Mouse (Mus musculus): Measurements from ENCODE around the gene Bcas1.
A peak's percentile ranks its signal among the peaks of the same experiment; 100 is the strongest.

The Bcas1 gene

GRCm38 (mm10) chr2:170411490-170412168, 16.0 kb downstream of the Bcas1 start:
- DNase-seq (ENCODE audit: low spot score): no peak

- no peak for DNase-seq (ENCODE audit: low spot score)
Measured at GRCm38 (mm10) chr2:170410677-170411489, 16.8 kb downstream of the Bcas1 start.

GRCm38 (mm10) chr2:170406438-170406837, 21.2 kb downstream of the Bcas1 start:
- DNase-seq (ENCODE audit: low spot score): no peak

GRCm38 (mm10) chr2:170404781-170405573, 22.7 kb downstream of the Bcas1 start:
- no peak for DNase-seq (ENCODE audit: low spot score)

GRCm38 (mm10) chr2:170403666-170404385, 23.8 kb downstream of the Bcas1 start:
- DNase-seq (ENCODE audit: low spot score): no peak

- peak; percentile 67 for DNase-seq (ENCODE audit: low spot score)
Measured at GRCm38 (mm10) chr2:170401211-170401799, 26.3 kb downstream of the Bcas1 start.

- no peak for DNase-seq (ENCODE audit: low spot score)
Measured at GRCm38 (mm10) chr2:170400666-170401065, 27.0 kb downstream of the Bcas1 start.

GRCm38 (mm10) chr2:170391994-170392393, 35.7 kb downstream of the Bcas1 start:
- no peak for DNase-seq (ENCODE audit: low spot score)

GRCm38 (mm10) chr2:170388320-170388719, 39.3 kb downstream of the Bcas1 start:
- DNase-seq (ENCODE audit: low spot score): no peak

- no peak for DNase-seq (ENCODE audit: low spot score)
Measured at GRCm38 (mm10) chr2:170385556-170385955, 42.1 kb downstream of the Bcas1 start.

- peak; percentile 25 for DNase-seq (ENCODE audit: low spot score)
Measured at GRCm38 (mm10) chr2:170384770-170385169, 42.9 kb downstream of the Bcas1 start.

GRCm38 (mm10) chr2:170373391-170373790, 54.3 kb downstream of the Bcas1 start:
- no peak for DNase-seq (ENCODE audit: low spot score)

GRCm38 (mm10) chr2:170365676-170366075, 62.0 kb downstream of the Bcas1 start:
- no peak for DNase-seq (ENCODE audit: low spot score)

GRCm38 (mm10) chr2:170365271-170365670, 62.4 kb downstream of the Bcas1 start:
- peak; percentile 47 for DNase-seq (ENCODE audit: low spot score)

GRCm38 (mm10) chr2:170356667-170357374, 70.8 kb downstream of the Bcas1 start:
- DNase-seq (ENCODE audit: low spot score): peak; percentile 28

GRCm38 (mm10) chr2:170354963-170355367, 72.7 kb downstream of the Bcas1 start:
- DNase-seq (ENCODE audit: low spot score): peak; percentile 76

- DNase-seq (ENCODE audit: low spot score): no peak
Measured at GRCm38 (mm10) chr2:170352273-170352672, 75.4 kb downstream of the Bcas1 start.

GRCm38 (mm10) chr2:170351847-170352246, 75.8 kb downstream of the Bcas1 start:
- no peak for DNase-seq (ENCODE audit: low spot score)

- no peak for DNase-seq (ENCODE audit: low spot score)
Measured at GRCm38 (mm10) chr2:170349784-170350183, 77.9 kb downstream of the Bcas1 start.

- no peak for DNase-seq (ENCODE audit: low spot score)
Measured at GRCm38 (mm10) chr2:170349096-170349495, 78.5 kb downstream of the Bcas1 start.

All from lung, postnatal 25 days (tissue).